In the genomic region with DNA sequence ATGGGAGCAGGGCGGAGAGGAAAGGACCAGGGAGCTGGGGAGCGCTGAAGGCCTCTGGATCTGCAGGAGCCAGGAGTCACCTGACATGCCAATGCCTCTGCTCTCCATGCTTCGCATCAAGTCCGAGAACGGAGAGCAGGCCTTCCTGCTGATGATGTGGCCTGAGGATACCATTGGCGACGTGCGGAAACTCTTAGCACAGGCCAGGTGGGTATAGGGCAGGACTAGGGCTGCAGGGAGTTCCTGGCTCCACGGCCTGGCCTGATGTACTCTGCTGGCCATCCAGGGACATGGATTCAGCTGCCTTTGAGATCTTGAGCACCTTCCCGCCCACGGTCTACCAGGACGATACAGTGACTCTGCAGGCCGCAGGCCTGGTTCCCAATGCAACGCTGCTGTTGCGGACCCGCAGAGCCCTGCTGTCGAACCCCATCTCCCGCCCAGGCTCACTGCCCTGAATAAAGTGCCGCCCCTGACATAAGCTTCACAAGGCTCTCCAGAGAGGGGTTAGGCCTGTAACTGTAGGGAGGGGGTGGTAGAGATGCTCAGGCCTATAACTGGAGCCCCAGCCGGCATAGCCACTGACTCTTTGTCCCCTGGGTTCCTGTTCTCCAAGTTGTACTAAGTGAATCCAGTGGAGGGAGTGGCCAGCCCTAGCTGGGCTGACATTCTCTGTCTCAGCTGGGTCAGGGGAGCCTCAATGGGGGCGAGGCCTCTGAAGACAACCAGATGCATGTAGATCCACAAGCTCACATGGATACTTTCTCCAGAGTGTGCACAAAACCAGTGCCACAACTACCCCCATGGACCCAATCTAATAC, we compare ENCODE assay signal across 8 mouse cellular contexts. TPM values are rescaled to one million over a fixed set of nuclear protein-coding genes. Genes with fewer than 3 reads are reported as not detected.
A peak's percentile ranks its signal among the peaks of the same experiment; 100 is the strongest.
DNase-seq lines count a peak whose midpoint lies in the region; ATAC-seq and TF ChIP-seq lines count a peak whose summit lies in the region.
"Had no signal": no experiment of that assay in that cellular context is flagged by ENCODE, and none has a peak within 500 bp of the region (broad histone marks: within the 10 kb centered on the region; RNA-seq: fewer than 3 reads in every experiment).

No protein-coding gene starts in this region.

- no peak overlapping the region for H3K9ac ChIP-seq in forebrain, embryonic 15.5 days (replicated peaks)
- H3K9ac ChIP-seq in midbrain, postnatal 0 days (replicated peaks; ENCODE audit: low read length, poor library complexity, severe bottlenecking): 0 out of 2 replicates have a peak overlapping the region, but pooled peaks have one; percentile 24

- H3K9me3 ChIP-seq in forebrain, embryonic 15.5 days: no peaks in the 10 kb centered on the region
- H3K9me3 ChIP-seq in midbrain, postnatal 0 days (ENCODE audit: low read length): no peaks in the 10 kb centered on the region

- 0 out of 2 replicates have a peak overlapping the region, but pooled peaks have one; percentile 90 for H3K4me2 ChIP-seq in forebrain, embryonic 15.5 days (replicated peaks)
- H3K4me2 ChIP-seq in midbrain, postnatal 0 days (ENCODE audit: low read depth, low read length, poor library complexity, severe bottlenecking): no peak overlapping the region

- no peaks in the 10 kb centered on the region for H3K36me3 ChIP-seq in forebrain, embryonic 15.5 days
- peaks cover 9% of the 10 kb centered on the region for H3K36me3 ChIP-seq in midbrain, postnatal 0 days (ENCODE audit: insufficient read depth, low read length)

- H3K27ac ChIP-seq in left cerebral cortex, adult 2 months: peak overlapping the region; percentile 94
- H3K27ac ChIP-seq in forebrain, embryonic 15.5 days (replicated peaks): no peak overlapping the region
- H3K27ac ChIP-seq in midbrain, postnatal 0 days (ENCODE audit: low read depth, low read length): no peak overlapping the region

- intact Hi-C loops in left cerebral cortex, adult 2 months (cut with DNase I): no loop called here
- intact Hi-C loops in left cerebral cortex, postnatal 4 days (cut with DNase I): no loop called here

- no peak for DNase-seq in left cerebral cortex, adult 2 months (ENCODE audit: extremely low spot score in 1 of 2, low spot score in 2 of 2)
- no peak for DNase-seq in left cerebral cortex, postnatal 4 days
- DNase-seq in ZHBTc4 (ENCODE audit: low read depth, low spot score): peak; percentile 42
- DNase-seq in midbrain, postnatal 0 days (ENCODE audit: low spot score): no peak
- no peak for DNase-seq in spleen, postnatal 4 days (ENCODE audit: low spot score in 2 of 2)
- DNase-seq in ovary, adult 18-20 months (ENCODE audit: low spot score): no peak

- 91% methylated on average over 21 of the region's 21 CpGs for WGBS in forebrain, embryonic 15.5 days
- 91% methylated on average over 21 of the region's 21 CpGs for WGBS in midbrain, postnatal 0 days

- peaks cover 28% of the 10 kb centered on the region for H3K4me1 ChIP-seq in forebrain, embryonic 15.5 days
- peaks cover 13% of the 10 kb centered on the region; the same call in 1 of the 2 replicates for H3K4me1 ChIP-seq in midbrain, postnatal 0 days (ENCODE audit: insufficient read depth, low read length)

- no peak overlapping the region; the same call in 1 of the 2 replicates for H3K4me3 ChIP-seq in left cerebral cortex, adult 2 months
- no peak overlapping the region for H3K4me3 ChIP-seq in forebrain, embryonic 15.5 days
- H3K4me3 ChIP-seq in midbrain, postnatal 0 days (ENCODE audit: low read depth, low read length): no peak overlapping the region

- no peaks in the 10 kb centered on the region for H3K27me3 ChIP-seq in forebrain, embryonic 15.5 days
- H3K27me3 ChIP-seq in midbrain, postnatal 0 days (ENCODE audit: insufficient read depth, low read length): no peaks in the 10 kb centered on the region
- H3K27me3 ChIP-seq: Patski had no signal

- no peak for TF ChIP-seq CTCF in left cerebral cortex, adult 2 months (IDR thresholded peaks at IDR 0.05)
- no peak for TF ChIP-seq CTCF in midbrain, postnatal 0 days (IDR thresholded peaks at IDR 0.05)

- ATAC-seq in forebrain, embryonic 15.5 days (replicated peaks): no peak
- ATAC-seq in midbrain, postnatal 0 days (ENCODE audit: low FRiP score): no peak

RNA-seq across cellular contexts. Expression of gene Sh3bgrl3, which starts 2.1 kb away (rescaled TPM):
- 100 to 1,000 TPM; 185 to 191 TPM for total RNA-seq in left cerebral cortex, adult 2 months (2021)
- 100 to 1,000 TPM; 214 to 231 TPM for total RNA-seq in left cerebral cortex, postnatal 4 days (2021)
- 326 and 335 TPM in 2 replicates for polyA plus RNA-seq in forebrain, embryonic 15.5 days (2015; fragmentation: Nextera tagmentation; extraction: Ambion mirVana)
- total RNA-seq in midbrain, postnatal 0 days (2014; rRNA removed): 162 and 224 TPM in 2 replicates
- polyA plus RNA-seq in midbrain, postnatal 0 days (2015; fragmentation: Nextera tagmentation; extraction: Ambion mirVana): 565 and 583 TPM in 2 replicates

RNA-seq across cellular contexts. Expression of gene Ubxn11, which starts 24.1 kb away (rescaled TPM):
- total RNA-seq in left cerebral cortex, adult 2 months (2021): 10 to 100 TPM; 39.7 to 47.1 TPM
- total RNA-seq in left cerebral cortex, postnatal 4 days (2021): 10 to 100 TPM; 16.9 to 24.0 TPM
- polyA plus RNA-seq in forebrain, embryonic 15.5 days (2015; fragmentation: Nextera tagmentation; extraction: Ambion mirVana): 12.8 and 15.7 TPM in 2 replicates
- total RNA-seq in midbrain, postnatal 0 days (2014; rRNA removed): 4.9 and 8.4 TPM in 2 replicates
- 11.2 and 13.7 TPM in 2 replicates for polyA plus RNA-seq in midbrain, postnatal 0 days (2015; fragmentation: Nextera tagmentation; extraction: Ambion mirVana)

RNA-seq across cellular contexts. Expression of gene Cd52, which starts 31.6 kb away (rescaled TPM):
- total RNA-seq in left cerebral cortex, adult 2 months (2021): 1 to 10 TPM; 2.6 to 3.3 TPM
- total RNA-seq in left cerebral cortex, postnatal 4 days (2021): 1 to 10 TPM; 1.1 to 1.6 TPM
- polyA plus RNA-seq in forebrain, embryonic 15.5 days (2015; fragmentation: Nextera tagmentation; extraction: Ambion mirVana): 1.5 and 1.9 TPM in 2 replicates
- 0.66 TPM in 1 of 2 replicates, not detected in the other for total RNA-seq in midbrain, postnatal 0 days (2014; rRNA removed)
- 2.0 and 2.7 TPM in 2 replicates for polyA plus RNA-seq in midbrain, postnatal 0 days (2015; fragmentation: Nextera tagmentation; extraction: Ambion mirVana)
- polyA plus RNA-seq: Patski had no signal
